Mouse (Mus musculus) testis, adult 2 months (tissue): Measurements from ENCODE around the gene Cdh18.

Experiments used
- CTCF ChIP-seq: fragments of 200-500 bp; IDR thresholded peaks from 2 replicates; pipeline ENCODE4 v1.5.1; 2012; ENCODE audit warnings: low read depth, mild to moderate bottlenecking, inconsistent platforms, low read length, moderate library complexity; ENCODE audit not compliant: control insufficient read depth, insufficient read depth, insufficient replicate concordance
- POLR2A ChIP-seq: fragments of 200-500 bp; IDR thresholded peaks from 2 replicates; pipeline ENCODE4 v1.6.1; 2012; ENCODE audit warnings: low read depth, mild to moderate bottlenecking, inconsistent platforms, low read length, moderate library complexity; ENCODE audit not compliant: control insufficient read depth

- no peak for TF ChIP-seq POLR2A
- TF ChIP-seq CTCF = no peak
Observed at GRCm38 (mm10) chr15:23420010-23420409, 871.2 kb downstream of the Cdh18 start.
